Mouse (Mus musculus): ENCODE measurements at regions not wholly inside any gene's neighbourhood (a gene's known extent, or its start where the extent isn't known, plus 50 kb on each side); places are given as distances from the start of the nearest gene placed in this dataset.

- H3K9me3 ChIP-seq (replicated peaks; ENCODE audit: insufficient read depth, low read length) = no peaks in the 10 kb centered on the region
- H3K4me1 ChIP-seq (ENCODE audit: control insufficient read depth in 1 of 2, insufficient read depth in 2 of 2, low read length in 2 of 2) = no peaks in the 10 kb centered on the region
- TF ChIP-seq GABPA (IDR thresholded peaks at IDR 0.05; ENCODE audit: low read depth, low read length) (no peak), POLR2AphosphoS5 (IDR thresholded peaks at IDR 0.05; ENCODE audit: borderline replicate concordance, low read depth, low read length) (no peak), MYC (IDR thresholded peaks at IDR 0.05; ENCODE audit: low read depth, low read length) (no peak), KAT2A (conservative IDR thresholded peaks at IDR 0.05; ENCODE audit: low read depth, low read length) (no peak)
- no peaks in the 10 kb centered on the region for H3K79me2 ChIP-seq (ENCODE audit: control insufficient read depth, insufficient read depth, low read length, poor library complexity)
- H3K27me3 ChIP-seq (ENCODE audit: control insufficient read depth in 1 of 2, insufficient read depth in 2 of 2, low read length in 2 of 2) = no peaks in the 10 kb centered on the region
- no peak overlapping the region for H3K4me3 ChIP-seq (ENCODE audit: control insufficient read depth in 1 of 2, insufficient read depth in 1 of 2, low read depth in 2 of 2, low read length in 2 of 2)
- H3K36me3 ChIP-seq (ENCODE audit: control insufficient read depth in 1 of 2, insufficient read depth in 2 of 2, low read length in 2 of 2) = no peaks in the 10 kb centered on the region
- H3K27ac ChIP-seq (ENCODE audit: control insufficient read depth, low read depth, low read length) = no peak overlapping the region
- H3K9ac ChIP-seq (ENCODE audit: control insufficient read depth, low read depth, low read length, poor library complexity, severe bottlenecking) = no peak overlapping the region
- DNase-seq (ENCODE audit: low read depth, low spot score) = no peak
These were observed 869.2 kb downstream of the Pcdh18 start for GRCm38 (mm10) chr3:48887885-48888284.

- no peak for TF ChIP-seq MAZ (IDR thresholded peaks at IDR 0.05; ENCODE audit: low read depth, low read length)
- no peak for TF ChIP-seq TCF12 (IDR thresholded peaks at IDR 0.05; ENCODE audit: low read depth, low read length)
- TF ChIP-seq CHD1 (IDR thresholded peaks at IDR 0.05; ENCODE audit: low read depth, low read length) = no peak
- no peak for TF ChIP-seq POLR2A (IDR thresholded peaks at IDR 0.05; ENCODE audit: control insufficient read depth in 1 of 2, insufficient read depth in 1 of 2, low read depth in 1 of 2, low read length in 2 of 2, poor library complexity in 1 of 2)
- no peak for TF ChIP-seq ELF1 (IDR thresholded peaks at IDR 0.05; ENCODE audit: low read depth, low read length)
- no peak for TF ChIP-seq ZKSCAN1 (IDR thresholded peaks at IDR 0.05; ENCODE audit: low read depth, low read length)
- no peak for TF ChIP-seq TBP (IDR thresholded peaks at IDR 0.05; ENCODE audit: low read depth, low read length)
- TF ChIP-seq POLR2AphosphoS5 (IDR thresholded peaks at IDR 0.05; ENCODE audit: borderline replicate concordance, low read depth, low read length) = no peak
- no peak for TF ChIP-seq BHLHE40 (IDR thresholded peaks at IDR 0.05; ENCODE audit: borderline replicate concordance, low read depth, low read length)
- TF ChIP-seq MEF2A (IDR thresholded peaks at IDR 0.05; ENCODE audit: extremely low read depth, insufficient replicate concordance, low read depth, low read length, poor library complexity, severe bottlenecking) = no peak
- no peak for TF ChIP-seq GABPA (IDR thresholded peaks at IDR 0.05; ENCODE audit: low read depth, low read length)
- Histone ChIP-seq H3K79me2 (ENCODE audit: control insufficient read depth, insufficient read depth, low read length, poor library complexity) (no peaks in the 10 kb centered on the region), H3K9ac (ENCODE audit: control insufficient read depth, low read depth, low read length, poor library complexity, severe bottlenecking) (no peak overlapping the region), H3K36me3 (ENCODE audit: control insufficient read depth in 1 of 2, insufficient read depth in 2 of 2, low read length in 2 of 2) (no peaks in the 10 kb centered on the region), H3K27ac (ENCODE audit: control insufficient read depth, low read depth, low read length) (no peak overlapping the region), H3K9me3 (replicated peaks; ENCODE audit: insufficient read depth, low read length) (no peaks in the 10 kb centered on the region), H3K4me3 (ENCODE audit: control insufficient read depth in 1 of 2, insufficient read depth in 1 of 2, low read depth in 2 of 2, low read length in 2 of 2) (no peak overlapping the region), H3K4me1 (ENCODE audit: control insufficient read depth in 1 of 2, insufficient read depth in 2 of 2, low read length in 2 of 2) (no peaks in the 10 kb centered on the region), H3K27me3 (ENCODE audit: control insufficient read depth in 1 of 2, insufficient read depth in 2 of 2, low read length in 2 of 2) (no peaks in the 10 kb centered on the region)
- no peak for DNase-seq (ENCODE audit: low read depth, low spot score)
These were observed 887.6 kb downstream of the Pcdh18 start for GRCm38 (mm10) chr3:48869527-48869926.

- TF ChIP-seq TCF12 (IDR thresholded peaks at IDR 0.05; ENCODE audit: low read depth, low read length) (no peak), ZC3H11A (IDR thresholded peaks at IDR 0.05; ENCODE audit: low read depth, low read length) (peak; percentile 80), RAD21 (IDR thresholded peaks at IDR 0.05; ENCODE audit: low read depth, low read length) (peak; percentile 93), EP300 (IDR thresholded peaks at IDR 0.05; ENCODE audit: low read depth in 1 of 2, low read length in 2 of 2) (no peak), SMC3 (IDR thresholded peaks at IDR 0.05; ENCODE audit: low read depth, low read length) (peak; percentile 76), CTCF (IDR thresholded peaks at IDR 0.05 in 2 of 3, conservative IDR thresholded peaks at IDR 0.05 in 1 of 3; ENCODE audit: control insufficient read depth in 1 of 3, insufficient read depth in 1 of 3, low read depth in 2 of 3, low read length in 3 of 3, poor library complexity in 1 of 3, severe bottlenecking in 1 of 3) (peak in 2 of 3 experiments; percentile 44 to 72; a peak in 5 of 6 replicates)
- no peaks in the 10 kb centered on the region for H3K9me3 ChIP-seq (replicated peaks; ENCODE audit: insufficient read depth, low read length)
- no peaks in the 10 kb centered on the region for H3K27me3 ChIP-seq (ENCODE audit: control insufficient read depth in 1 of 2, insufficient read depth in 2 of 2, low read length in 2 of 2)
- no peak overlapping the region for H3K4me3 ChIP-seq (ENCODE audit: control insufficient read depth in 1 of 2, insufficient read depth in 1 of 2, low read depth in 2 of 2, low read length in 2 of 2)
- no peaks in the 10 kb centered on the region for H3K4me1 ChIP-seq (ENCODE audit: control insufficient read depth in 1 of 2, insufficient read depth in 2 of 2, low read length in 2 of 2)
- H3K9ac ChIP-seq (ENCODE audit: control insufficient read depth, low read depth, low read length, poor library complexity, severe bottlenecking) = no peak overlapping the region
- no peaks in the 10 kb centered on the region for H3K36me3 ChIP-seq (ENCODE audit: control insufficient read depth in 1 of 2, insufficient read depth in 2 of 2, low read length in 2 of 2)
- no peak overlapping the region for H3K27ac ChIP-seq (ENCODE audit: control insufficient read depth, low read depth, low read length)
- peak; percentile 78 for DNase-seq (ENCODE audit: low read depth, low spot score)
- H3K79me2 ChIP-seq (ENCODE audit: control insufficient read depth, insufficient read depth, low read length, poor library complexity) = no peaks in the 10 kb centered on the region
These were observed 911.0 kb downstream of the Pcdh18 start for GRCm38 (mm10) chr3:48846049-48846653.
